Mouse (Mus musculus) hindlimb bud, embryonic 11.5 days (tissue): ENCODE results near the gene Pla2g12b.

Experiments used
- DNase-seq: peaks from one replicate; pipeline ENCODE4 v3.0.0-alpha.2; 2012; ENCODE audit warnings: low read depth, low spot score; ENCODE audit errors: extremely low spot score

Pla2g12b gene

GRCm38 (mm10) chr10:59410264-59410663 lies 6.8 kb downstream of the Pla2g12b start:
- no peak for DNase-seq

- no peak for DNase-seq
Observed at GRCm38 (mm10) chr10:59413711-59414110, 10.3 kb downstream of the Pla2g12b start.

- no peak for DNase-seq
Observed at GRCm38 (mm10) chr10:59416623-59417022, 13.2 kb downstream of the Pla2g12b start.

- DNase-seq: no peak
Observed at GRCm38 (mm10) chr10:59419516-59419915, 16.1 kb downstream of the Pla2g12b start.

- DNase-seq: no peak
Observed at GRCm38 (mm10) chr10:59424453-59424852, 21.0 kb downstream of the Pla2g12b start.

GRCm38 (mm10) chr10:59425369-59425768 lies 21.9 kb downstream of the Pla2g12b start:
- DNase-seq: no peak

- no peak for DNase-seq
Observed at GRCm38 (mm10) chr10:59426371-59426770, 22.9 kb downstream of the Pla2g12b start.

GRCm38 (mm10) chr10:59429448-59430135 lies 26.1 kb downstream of the Pla2g12b start:
- no peak for DNase-seq

GRCm38 (mm10) chr10:59430701-59431218 lies 27.3 kb downstream of the Pla2g12b start:
- no peak for DNase-seq

GRCm38 (mm10) chr10:59435746-59436145 lies 32.3 kb downstream of the Pla2g12b start:
- no peak for DNase-seq

- no peak for DNase-seq
Observed at GRCm38 (mm10) chr10:59438651-59439050, 35.2 kb downstream of the Pla2g12b start.

- DNase-seq: no peak
Observed at GRCm38 (mm10) chr10:59439508-59439931, 36.1 kb downstream of the Pla2g12b start.

- DNase-seq: no peak
Observed at GRCm38 (mm10) chr10:59440177-59440576, 36.7 kb downstream of the Pla2g12b start.

- no peak for DNase-seq
Observed at GRCm38 (mm10) chr10:59441735-59442134, 38.3 kb downstream of the Pla2g12b start, which contains the start of gene Oit3. TSS of gene Oit3 (minus strand) at chr10:59441778.

- DNase-seq: no peak
Observed at GRCm38 (mm10) chr10:59443212-59443611, 39.8 kb downstream of the Pla2g12b start.

- DNase-seq: no peak
Observed at GRCm38 (mm10) chr10:59444106-59444505, 40.6 kb downstream of the Pla2g12b start.

- DNase-seq: no peak
Observed at GRCm38 (mm10) chr10:59444635-59445034, 41.2 kb downstream of the Pla2g12b start.

- DNase-seq: no peak
Observed at GRCm38 (mm10) chr10:59446911-59447437, 43.5 kb downstream of the Pla2g12b start.

- no peak for DNase-seq
Observed at GRCm38 (mm10) chr10:59447546-59447945, 44.1 kb downstream of the Pla2g12b start.

- DNase-seq: no peak
Observed at GRCm38 (mm10) chr10:59451839-59452238, 48.4 kb downstream of the Pla2g12b start.

- DNase-seq: no peak
Observed at GRCm38 (mm10) chr10:59454631-59455030, 51.2 kb downstream of the Pla2g12b start.

GRCm38 (mm10) chr10:59459767-59460166 lies 56.3 kb downstream of the Pla2g12b start:
- DNase-seq: no peak
